Mouse (Mus musculus): Measurements from ENCODE around the gene Clec4g.

DNA sequence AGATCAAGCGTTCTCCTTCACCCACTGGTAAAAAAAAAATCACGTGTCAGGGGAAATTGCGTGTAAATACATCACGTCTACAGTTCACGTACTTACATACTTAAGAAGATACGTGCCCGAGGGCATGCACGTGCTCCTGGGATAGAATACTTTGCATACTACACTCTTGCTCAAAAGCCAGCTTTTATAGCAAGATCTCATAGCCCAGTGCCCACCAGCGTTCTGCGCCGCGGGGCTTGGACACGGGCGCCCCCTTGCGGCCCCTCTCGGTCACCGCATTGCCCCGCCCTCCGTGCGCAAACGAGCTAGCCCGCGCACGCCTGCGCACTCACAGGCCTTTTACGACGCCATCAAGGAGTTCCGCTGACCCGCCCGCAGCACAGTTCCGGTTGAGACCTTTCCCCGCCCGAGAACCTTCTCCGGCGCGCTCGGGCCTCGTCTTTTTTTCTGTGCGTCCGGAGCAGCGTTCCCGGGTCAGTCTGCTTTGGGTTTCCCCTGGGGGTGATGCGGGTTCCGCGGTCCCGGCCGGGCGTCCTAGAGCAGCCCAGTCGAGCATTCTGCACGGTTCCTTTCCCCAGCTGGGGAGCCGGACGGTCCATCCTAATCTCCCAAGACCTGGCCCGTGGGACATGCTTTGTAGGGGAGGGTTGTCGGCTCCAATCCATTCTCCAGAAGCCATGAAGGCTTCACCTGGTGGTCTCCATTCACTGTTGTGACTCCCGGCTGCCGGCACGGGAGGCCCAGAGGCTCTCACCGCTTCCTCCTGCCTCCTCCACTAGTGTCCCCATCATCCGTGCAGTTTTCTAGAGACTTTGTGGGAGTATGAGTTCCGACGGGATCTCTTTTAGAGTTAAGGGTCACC lies 44.1 kb downstream of the Clec4g start, which contains the start of gene Trappc5:
- peak; percentile 98 for TF ChIP-seq CTCF (IDR thresholded peaks at IDR 0.05)
- TF ChIP-seq EP300 (IDR thresholded peaks at IDR 0.05): no peak

All from lung, postnatal 0 days (tissue).